Mouse (Mus musculus): ENCODE data around the gene Atp5s. TPM values are rescaled to one million over a fixed set of nuclear protein-coding genes. Genes with fewer than 3 reads are reported as not detected.

Gene Atp5s
- polyA plus RNA-seq (2017; shearing (Covaris generic)), result 15.1 TPM

GRCm38 (mm10) chr12:69724711-69725460, at the start of gene Atp5s, which contains the start of gene L2hgdh:
Gene Atp5s (plus strand): TSS chr12:69724950.
Gene L2hgdh (minus strand): TSS chr12:69724873.

DNA sequence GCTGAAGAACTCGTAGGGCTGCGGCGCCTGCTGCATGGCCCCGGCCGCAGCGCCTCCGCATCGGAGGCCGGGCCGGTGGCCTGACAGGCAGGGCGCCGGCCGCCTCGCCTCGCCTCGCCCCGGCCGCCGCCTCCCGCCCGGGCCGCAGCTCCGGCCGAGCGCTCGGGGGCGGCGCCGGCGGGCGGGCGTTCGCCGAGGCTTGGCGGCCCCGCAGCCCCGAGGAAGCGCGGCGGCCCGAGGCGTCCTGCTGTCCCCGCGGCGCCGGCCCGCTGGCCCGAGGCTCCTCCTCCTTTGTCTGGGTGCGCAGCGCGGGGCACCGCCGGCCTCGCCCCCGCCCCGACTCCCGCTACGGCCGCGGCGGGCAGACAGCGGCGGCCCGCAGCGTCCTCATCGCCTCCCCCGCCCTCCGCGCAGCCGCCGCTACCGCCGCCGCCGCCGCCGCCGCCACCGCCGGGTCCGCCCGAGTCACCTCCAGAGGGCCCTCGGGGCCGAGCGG, 43.1 kb upstream of the Atp5s start, which contains the start of gene Sos2:
Gene Sos2, minus strand, starts transcription at position 287 of the 496 bp plus-strand sequence.

GRCm38 (mm10) chr12:69790530-69791505, 66.1 kb downstream of the Atp5s start, which contains the start of gene Cdkl1:
Gene Cdkl1 (minus strand): TSS chr12:69791267.

Other genes with a start within 250 kb of the Atp5s start
- 4.9 TPM for gene Vcpkmt, start 141.9 kb upstream of the Atp5s start, polyA plus RNA-seq (2017; shearing (Covaris generic))
- 35.3 TPM for gene Sos2, start 43.1 kb upstream of the Atp5s start, polyA plus RNA-seq (2017; shearing (Covaris generic))
- 3.2 TPM for gene L2hgdh, start 77 bp upstream of the Atp5s start, polyA plus RNA-seq (2017; shearing (Covaris generic))
- gene Cdkl1, start 66.3 kb downstream of the Atp5s start, polyA plus RNA-seq (2017; shearing (Covaris generic)), result not detected
- gene Atl1, start 167.7 kb downstream of the Atp5s start, polyA plus RNA-seq (2017; shearing (Covaris generic)), result not detected
- gene Map4k5, start 168.2 kb downstream of the Atp5s start, polyA plus RNA-seq (2017; shearing (Covaris generic)), result 7.0 TPM

Measured in effector memory CD4-positive, alpha-beta T cell, adult 5 months (primary cell).